Mouse (Mus musculus): ENCODE data around the gene Mxd4.

DNA sequence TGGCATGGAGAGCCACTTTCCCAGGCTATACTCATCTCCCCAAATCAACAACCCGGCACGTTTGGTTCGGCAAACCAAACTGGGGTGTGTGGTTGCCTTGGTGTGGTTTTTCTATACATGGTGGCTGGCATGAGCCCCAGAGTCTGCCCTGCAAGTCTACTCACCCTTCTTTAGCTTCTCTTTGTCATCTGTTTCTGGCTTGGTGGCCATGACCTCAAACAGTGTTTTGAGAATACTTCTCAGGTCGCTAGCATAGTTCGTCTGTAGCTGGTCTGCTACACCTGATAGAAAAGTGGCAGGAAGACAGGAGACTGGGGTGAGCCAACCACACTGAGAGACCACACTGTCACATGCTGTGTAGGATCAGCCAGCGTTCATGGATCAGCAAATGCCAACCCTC is 11.1 kb upstream of the Mxd4 start:
- TF ChIP-seq POLR2A (IDR thresholded peaks at IDR 0.05; ENCODE audit: borderline replicate concordance, extremely low read depth, insufficient read depth, insufficient read length, poor library complexity, severe bottlenecking) (no peak), CTCF (IDR thresholded peaks at IDR 0.05; ENCODE audit: borderline replicate concordance, extremely low read depth, insufficient read depth, insufficient read length) (no peak)

All from brain, embryonic 14.5 days (tissue).